Mouse (Mus musculus) neural tube, embryonic 15.5 days (tissue): Measurements from ENCODE around the gene Ankrd31. TPM values are rescaled to one million over a fixed set of nuclear protein-coding genes. Genes with fewer than 3 reads are reported as not detected.
"Not testable (repeated sequence)": the region's sequence is repeated elsewhere in the genome, so short reads cannot be mapped to it uniquely, and the experiment has no call there.

Experiments used
- ATAC-seq: fragments of 200-750 bp; cut with Nextera tagmentation; 2 replicates; pipeline ENCODE4 v1.8.0; 2017; ENCODE audit warnings: mild to moderate bottlenecking, moderate TSS enrichment, moderate library complexity; ENCODE audit not compliant: low FRiP score
- H3K27ac ChIP-seq: fragments of 300-500 bp; sonication (generic); replicated peaks from 2 replicates; pipeline ENCODE4 v1.5.1; 2015; ENCODE audit warnings: mild to moderate bottlenecking, inconsistent platforms
- H3K27me3 ChIP-seq: fragments of 300-500 bp; sonication (generic); replicated peaks from 2 replicates; pipeline ENCODE4 v1.6.1; 2015; ENCODE audit warnings: inconsistent platforms
- H3K36me3 ChIP-seq: fragments of 300-500 bp; sonication (generic); 2 replicates; pipeline ENCODE4 v1.6.1; 2015; ENCODE audit warnings: inconsistent platforms
- H3K4me1 ChIP-seq: fragments of 300-500 bp; sonication (generic); 2 replicates; pipeline ENCODE4 v1.6.1; 2015; ENCODE audit warnings: inconsistent platforms
- H3K4me2 ChIP-seq: fragments of 300-500 bp; sonication (generic); 2 replicates; pipeline ENCODE4 v1.6.1; 2015; ENCODE audit warnings: inconsistent platforms, mild to moderate bottlenecking, moderate library complexity
- H3K4me3 ChIP-seq: fragments of 300-500 bp; sonication (generic); replicated peaks from 2 replicates; pipeline ENCODE4 v1.5.1; 2015; ENCODE audit warnings: mild to moderate bottlenecking, inconsistent platforms
- H3K9ac ChIP-seq: fragments of 300-500 bp; sonication (generic); replicated peaks from 2 replicates; pipeline ENCODE4 v1.6.1; 2015; ENCODE audit warnings: mild to moderate bottlenecking, inconsistent platforms
- H3K9me3 ChIP-seq: fragments of 300-500 bp; sonication (generic); replicated peaks from 2 replicates; pipeline ENCODE4 v1.6.1; 2016; ENCODE audit warnings: inconsistent platforms
- WGBS: fragments of 180-500 bp; shearing (Covaris S2); methylation state at CpG from one replicate; pipeline ENCODE4 v1.1.7; 2015; ENCODE audit warnings: mixed read lengths; 5-methylcytosine and 5-hydroxymethylcytosine counted together
- polyA plus RNA-seq: library from polyadenylated mRNA; unstranded; fragments of >200 nt; fragmentation: Nextera tagmentation; extraction: Ambion mirVana; gene quantifications from 2 replicates; pipeline ENCODE4 v1.2.1, GENCODE M21; 2015

Ankrd31 gene
- polyA plus RNA-seq, 1 experiment from 2014 or later: 0.12 TPM

GRCm38 (mm10) chr13:96925991-96926725, 178.1 kb downstream of the Ankrd31 start:
- no peak overlapping the region for H3K4me3 ChIP-seq
- H3K27ac ChIP-seq: no peak overlapping the region
- H3K36me3 ChIP-seq: no peaks in the 10 kb centered on the region
- H3K9ac ChIP-seq: no peak overlapping the region
- no peak for ATAC-seq
- H3K4me2 ChIP-seq: no peak overlapping the region
- WGBS: 46% methylated on average over 10 of the region's 10 CpGs
- peaks cover 23% of the 10 kb centered on the region for H3K27me3 ChIP-seq
- H3K4me1 ChIP-seq: peaks cover 18% of the 10 kb centered on the region
- H3K9me3 ChIP-seq: no peaks in the 10 kb centered on the region

- Histone ChIP-seq H3K9ac (no peak overlapping the region), H3K4me2 (no peak overlapping the region), H3K4me1 (peaks cover 18% of the 10 kb centered on the region), H3K27ac (no peak overlapping the region), H3K9me3 (no peaks in the 10 kb centered on the region), H3K36me3 (no peaks in the 10 kb centered on the region), H3K27me3 (peaks cover 23% of the 10 kb centered on the region), H3K4me3 (no peak overlapping the region)
- WGBS: 95% methylated on average over 1 of the region's 1 CpGs
- no peak for ATAC-seq
Measured at GRCm38 (mm10) chr13:96927781-96928180, 179.7 kb downstream of the Ankrd31 start.

- ATAC-seq: no peak
- no peak overlapping the region for H3K4me2 ChIP-seq
Measured at GRCm38 (mm10) chr13:96928432-96929039, 180.5 kb downstream of the Ankrd31 start.

GRCm38 (mm10) chr13:96932745-96933144, 184.7 kb downstream of the Ankrd31 start:
- no peak overlapping the region for H3K27ac ChIP-seq
- 0 out of 2 replicates have a peak, but pooled peaks cover 3% of the 10 kb centered on the region for H3K4me1 ChIP-seq
- 89% methylated on average over 5 of the region's 5 CpGs for WGBS

More at GRCm38 (mm10) chr13:96928432-96929039, 180.5 kb downstream of the Ankrd31 start:
- Histone ChIP-seq H3K27me3 (peaks cover 23% of the 10 kb centered on the region), H3K36me3 (no peaks in the 10 kb centered on the region), H3K4me1 (peaks cover 21% of the 10 kb centered on the region), H3K9ac (no peak overlapping the region), H3K9me3 (no peaks in the 10 kb centered on the region), H3K27ac (no peak overlapping the region), H3K4me3 (no peak overlapping the region)
- 16% methylated on average over 8 of the region's 8 CpGs for WGBS

GRCm38 (mm10) chr13:96933367-96933766, 185.3 kb downstream of the Ankrd31 start:
- Histone ChIP-seq H3K4me2 (no peak overlapping the region), H3K27me3 (no peaks in the 10 kb centered on the region; the same call in 1 of the 2 replicates), H3K4me1 (0 out of 2 replicates have a peak, but pooled peaks cover 3% of the 10 kb centered on the region), H3K27ac (no peak overlapping the region), H3K9me3 (no peaks in the 10 kb centered on the region), H3K9ac (no peak overlapping the region), H3K4me3 (no peak overlapping the region), H3K36me3 (no peaks in the 10 kb centered on the region)
- WGBS: 55% methylated on average over 8 of the region's 8 CpGs
- no peak for ATAC-seq

More at GRCm38 (mm10) chr13:96932745-96933144, 184.7 kb downstream of the Ankrd31 start:
- H3K9ac ChIP-seq: no peak overlapping the region
- no peaks in the 10 kb centered on the region; the same call in 1 of the 2 replicates for H3K27me3 ChIP-seq
- H3K9me3 ChIP-seq: no peaks in the 10 kb centered on the region
- H3K4me2 ChIP-seq: no peak overlapping the region
- no peaks in the 10 kb centered on the region for H3K36me3 ChIP-seq
- no peak overlapping the region for H3K4me3 ChIP-seq
- ATAC-seq: no peak

- Histone ChIP-seq H3K27me3 (no peaks in the 10 kb centered on the region; the same call in 1 of the 2 replicates), H3K9ac (no peak overlapping the region), H3K4me1 (0 out of 2 replicates have a peak, but pooled peaks cover 3% of the 10 kb centered on the region), H3K4me3 (no peak overlapping the region), H3K9me3 (no peaks in the 10 kb centered on the region), H3K4me2 (no peak overlapping the region), H3K27ac (no peak overlapping the region), H3K36me3 (no peaks in the 10 kb centered on the region)
- WGBS: 17% methylated on average over 6 of the region's 6 CpGs
- no peak for ATAC-seq
Measured at GRCm38 (mm10) chr13:96936173-96936777, 188.2 kb downstream of the Ankrd31 start.

GRCm38 (mm10) chr13:96937059-96937558, 189.0 kb downstream of the Ankrd31 start:
- Histone ChIP-seq H3K4me1 (0 out of 2 replicates have a peak, but pooled peaks cover 3% of the 10 kb centered on the region), H3K4me3 (no peak overlapping the region), H3K9me3 (no peaks in the 10 kb centered on the region), H3K27me3 (no peaks in the 10 kb centered on the region; the same call in 1 of the 2 replicates), H3K4me2 (no peak overlapping the region), H3K27ac (no peak overlapping the region), H3K9ac (no peak overlapping the region), H3K36me3 (no peaks in the 10 kb centered on the region)
- 69% methylated on average over 10 of the region's 10 CpGs for WGBS
- ATAC-seq: no peak

- Histone ChIP-seq H3K27me3 (no peaks in the 10 kb centered on the region), H3K4me1 (no peaks in the 10 kb centered on the region), H3K27ac (no peak overlapping the region), H3K4me3 (no peak overlapping the region), H3K9ac (no peak overlapping the region), H3K9me3 (no peaks in the 10 kb centered on the region), H3K4me2 (no peak overlapping the region), H3K36me3 (no peaks in the 10 kb centered on the region)
- no peak for ATAC-seq
- WGBS: 91% methylated on average over 10 of the region's 10 CpGs
Measured at GRCm38 (mm10) chr13:96939680-96940079, 191.6 kb downstream of the Ankrd31 start.

GRCm38 (mm10) chr13:96941481-96941880, 193.4 kb downstream of the Ankrd31 start:
- not testable (repeated sequence) for ATAC-seq, H3K9me3 ChIP-seq, H3K27ac ChIP-seq, H3K4me3 ChIP-seq, H3K4me2 ChIP-seq, H3K4me1 ChIP-seq, H3K9ac ChIP-seq, H3K36me3 ChIP-seq, H3K27me3 ChIP-seq
- 91% methylated on average over 11 of the region's 11 CpGs for WGBS

GRCm38 (mm10) chr13:96943571-96943970, 195.5 kb downstream of the Ankrd31 start:
- Histone ChIP-seq H3K27ac (0 out of 2 replicates have a peak overlapping the region, but pooled peaks have one; percentile 1), H3K4me3 (no peak overlapping the region), H3K9ac (no peak overlapping the region), H3K27me3 (no peaks in the 10 kb centered on the region), H3K4me2 (no peak overlapping the region), H3K4me1 (no peaks in the 10 kb centered on the region), H3K9me3 (no peaks in the 10 kb centered on the region), H3K36me3 (no peaks in the 10 kb centered on the region)
- WGBS: 49% methylated on average over 3 of the region's 3 CpGs
- ATAC-seq: no peak

- no peak overlapping the region for H3K4me3 ChIP-seq
- H3K4me1 ChIP-seq: no peaks in the 10 kb centered on the region
- H3K9me3 ChIP-seq: no peaks in the 10 kb centered on the region
- H3K27me3 ChIP-seq: no peaks in the 10 kb centered on the region
- H3K9ac ChIP-seq: no peak overlapping the region
- no peak overlapping the region for H3K27ac ChIP-seq
- H3K4me2 ChIP-seq: no peak overlapping the region
- whole genome bisulfite sequencing: 89% methylated on average over 4 of the region's 4 CpGs
- no peak for ATAC-seq
- H3K36me3 ChIP-seq: no peaks in the 10 kb centered on the region
Measured at GRCm38 (mm10) chr13:96945748-96946147, 197.7 kb downstream of the Ankrd31 start.
